Mouse (Mus musculus) sigmoid colon, adult 10 weeks (tissue): ENCODE measurements around the gene Erich2. TPM values are rescaled to one million over a fixed set of nuclear protein-coding genes. Genes with fewer than 3 reads are reported as not detected.

Experiments used
- polyA plus RNA-seq: library from polyadenylated mRNA; stranded (reverse); fragments of 350-450 nt; fragmentation: Illumina TruSeq; extraction: RNeasy Lipid Tissue Mini Kit (QIAGEN cat#74804); gene quantifications from one replicate; pipeline ENCODE4 v1.2.3, GENCODE M21; 2014; ENCODE audit warnings: low read depth, low replicate concordance

Erich2 gene
- 0.25 TPM for polyA plus RNA-seq

GRCm38 (mm10) chr2:70508496-70508895 is at the start of gene Erich2:
Erich2 (plus strand) TSS chr2:70508819.

GRCm38 (mm10) chr2:70552772-70553171 is 44.2 kb downstream of the Erich2 start, which contains the start of gene Gad1:
Gad1 (plus strand) TSS chr2:70553072.

Other genes starting within 250 kb of the Erich2 start
- gene Sp5, start 33.9 kb upstream of the Erich2 start, polyA plus RNA-seq = not detected
- gene Gad1, start 44.3 kb downstream of the Erich2 start, polyA plus RNA-seq = 0.41 TPM
- 85.2 TPM for gene Gorasp2, start 152.8 kb downstream of the Erich2 start, polyA plus RNA-seq
- not detected for gene Gm26558, start 153.3 kb downstream of the Erich2 start, polyA plus RNA-seq